Mouse (Mus musculus): ENCODE results near the gene Dus3l. TPM values are rescaled to one million over a fixed set of nuclear protein-coding genes. Genes with fewer than 3 reads are reported as not detected.

Gene Dus3l
- 36.6 and 42.3 TPM in 2 replicates for polyA plus RNA-seq (2014; fragmentation: Nextera tagmentation; extraction: Ambion mirVana)

GRCm38 (mm10) chr17:56764474-56765354 lies at the start of gene Dus3l:
TSS of gene Dus3l (plus strand) at chr17:56764757.
- peak within 1 kb of the TSS; percentile 63 for H3K4me3 ChIP-seq (ENCODE audit: low read depth, low read length)
- DNase-seq (ENCODE audit: low spot score) (peak; percentile 87), ATAC-seq (ENCODE audit: insufficient read depth, low FRiP score, low TSS enrichment) (peak; percentile 76)
- peak within 1 kb of the TSS; percentile 42 for H3K4me2 ChIP-seq (ENCODE audit: low read depth)
- peaks cover 14% of the 10 kb centered on the region for H3K36me3 ChIP-seq (ENCODE audit: control insufficient read depth, insufficient read depth, low read length)
- WGBS = 2% methylated on average over 56 of the region's 58 CpGs
- H3K27ac ChIP-seq (ENCODE audit: low read depth, low read length) = peak within 1 kb of the TSS; percentile 84
- H3K27me3 ChIP-seq (ENCODE audit: control insufficient read depth, insufficient read depth, low read length) = no peaks in the 10 kb centered on the region
- H3K4me1 ChIP-seq (ENCODE audit: control insufficient read depth, insufficient read depth, low read length) = 0 out of 2 replicates have a peak, but pooled peaks cover 6% of the 10 kb centered on the region
- H3K9me3 ChIP-seq (ENCODE audit: control insufficient read depth, low read length) = no peaks in the 10 kb centered on the region
- H3K9ac ChIP-seq (ENCODE audit: low read length) = peak within 1 kb of the TSS; percentile 66

GRCm38 (mm10) chr17:56715360-56715759 lies 49.2 kb upstream of the Dus3l start:
- H3K9me3 ChIP-seq (ENCODE audit: control insufficient read depth, low read length) = no peaks in the 10 kb centered on the region
- no peak overlapping the region for H3K27ac ChIP-seq (ENCODE audit: low read depth, low read length)
- H3K4me2 ChIP-seq (ENCODE audit: low read depth) = no peak overlapping the region
- H3K36me3 ChIP-seq (ENCODE audit: control insufficient read depth, insufficient read depth, low read length) = peaks cover 11% of the 10 kb centered on the region
- H3K27me3 ChIP-seq (ENCODE audit: control insufficient read depth, insufficient read depth, low read length) = no peaks in the 10 kb centered on the region
- ATAC-seq (ENCODE audit: insufficient read depth, low FRiP score, low TSS enrichment) (no peak), DNase-seq (ENCODE audit: low spot score) (no peak)
- H3K4me3 ChIP-seq (ENCODE audit: low read depth, low read length) = 0 out of 2 replicates have a peak overlapping the region, but pooled peaks have one; percentile 4
- peak overlapping the region; percentile 29; the same call in 1 of the 2 replicates for H3K9ac ChIP-seq (ENCODE audit: low read length)
- peaks cover 10% of the 10 kb centered on the region; the same call in 1 of the 2 replicates for H3K4me1 ChIP-seq (ENCODE audit: control insufficient read depth, insufficient read depth, low read length)
- 60% methylated on average over 11 of the region's 11 CpGs for WGBS

- no peak for ATAC-seq (ENCODE audit: insufficient read depth, low FRiP score, low TSS enrichment)
- H3K27ac ChIP-seq (ENCODE audit: low read depth, low read length) = peak overlapping the region; percentile 39; the same call in 1 of the 2 replicates
These were observed 48.5 kb upstream of the Dus3l start for GRCm38 (mm10) chr17:56715914-56716654.

GRCm38 (mm10) chr17:56716655-56717362 lies 47.7 kb upstream of the Dus3l start:
- peak; percentile 92 for ATAC-seq (ENCODE audit: insufficient read depth, low FRiP score, low TSS enrichment)
- H3K9ac ChIP-seq (ENCODE audit: low read length) = peak overlapping the region; percentile 65
- WGBS = under 1% methylated on average over 55 of the region's 55 CpGs
- H3K4me1 ChIP-seq (ENCODE audit: control insufficient read depth, insufficient read depth, low read length) = peaks cover 10% of the 10 kb centered on the region; the same call in 1 of the 2 replicates
- peak; percentile 99 for DNase-seq (ENCODE audit: low spot score)
- H3K4me3 ChIP-seq (ENCODE audit: low read depth, low read length) = peak overlapping the region; percentile 82
- no peaks in the 10 kb centered on the region for H3K9me3 ChIP-seq (ENCODE audit: control insufficient read depth, low read length)
- H3K36me3 ChIP-seq (ENCODE audit: control insufficient read depth, insufficient read depth, low read length) = peaks cover 2% of the 10 kb centered on the region
- peak overlapping the region; percentile 46; the same call in 1 of the 2 replicates for H3K27ac ChIP-seq (ENCODE audit: low read depth, low read length)
- H3K4me2 ChIP-seq (ENCODE audit: low read depth) = peak overlapping the region; percentile 72
- no peaks in the 10 kb centered on the region for H3K27me3 ChIP-seq (ENCODE audit: control insufficient read depth, insufficient read depth, low read length)

More at GRCm38 (mm10) chr17:56715914-56716654, 48.5 kb upstream of the Dus3l start:
- peaks cover 10% of the 10 kb centered on the region; the same call in 1 of the 2 replicates for H3K4me1 ChIP-seq (ENCODE audit: control insufficient read depth, insufficient read depth, low read length)
- H3K4me3 ChIP-seq (ENCODE audit: low read depth, low read length) = peak overlapping the region; percentile 82
- peak overlapping the region; percentile 65 for H3K9ac ChIP-seq (ENCODE audit: low read length)
- no peak for DNase-seq (ENCODE audit: low spot score)
- H3K27me3 ChIP-seq (ENCODE audit: control insufficient read depth, insufficient read depth, low read length) = no peaks in the 10 kb centered on the region
- 26% methylated on average over 22 of the region's 22 CpGs for WGBS
- H3K9me3 ChIP-seq (ENCODE audit: control insufficient read depth, low read length) = no peaks in the 10 kb centered on the region
- peak overlapping the region; percentile 72 for H3K4me2 ChIP-seq (ENCODE audit: low read depth)
- H3K36me3 ChIP-seq (ENCODE audit: control insufficient read depth, insufficient read depth, low read length) = peaks cover 4% of the 10 kb centered on the region

- peak; percentile 99 for DNase-seq (ENCODE audit: low spot score)
- H3K27ac ChIP-seq (ENCODE audit: low read depth, low read length) = peak within 1 kb of the TSS; percentile 73
- H3K9ac ChIP-seq (ENCODE audit: low read length) = peak within 1 kb of the TSS; percentile 90
- H3K36me3 ChIP-seq (ENCODE audit: control insufficient read depth, insufficient read depth, low read length) = peaks cover 2% of the 10 kb centered on the region
- H3K4me1 ChIP-seq (ENCODE audit: control insufficient read depth, insufficient read depth, low read length) = peaks cover 10% of the 10 kb centered on the region; the same call in 1 of the 2 replicates
- no peaks in the 10 kb centered on the region for H3K27me3 ChIP-seq (ENCODE audit: control insufficient read depth, insufficient read depth, low read length)
- peak; percentile 78 for ATAC-seq (ENCODE audit: insufficient read depth, low FRiP score, low TSS enrichment)
- peak within 1 kb of the TSS; percentile 72 for H3K4me2 ChIP-seq (ENCODE audit: low read depth)
- H3K4me3 ChIP-seq (ENCODE audit: low read depth, low read length) = peak within 1 kb of the TSS; percentile 82
- under 1% methylated on average over 59 of the region's 59 CpGs for WGBS
- H3K9me3 ChIP-seq (ENCODE audit: control insufficient read depth, low read length) = no peaks in the 10 kb centered on the region
These were observed 47.0 kb upstream of the Dus3l start, which contains the start of the genes Ndufa11 and Vmac for GRCm38 (mm10) chr17:56717363-56718058. TSS of gene Ndufa11 (plus strand) at chr17:56717767. TSS of gene Vmac (minus strand) at chr17:56718022.

GRCm38 (mm10) chr17:56722441-56722840 lies 42.1 kb upstream of the Dus3l start:
- H3K36me3 ChIP-seq (ENCODE audit: control insufficient read depth, insufficient read depth, low read length) = peaks cover 6% of the 10 kb centered on the region
- H3K27me3 ChIP-seq (ENCODE audit: control insufficient read depth, insufficient read depth, low read length) = no peaks in the 10 kb centered on the region
- no peaks in the 10 kb centered on the region for H3K9me3 ChIP-seq (ENCODE audit: control insufficient read depth, low read length)
- H3K4me2 ChIP-seq (ENCODE audit: low read depth) = no peak overlapping the region
- H3K4me1 ChIP-seq (ENCODE audit: control insufficient read depth, insufficient read depth, low read length) = peaks cover 4% of the 10 kb centered on the region
- 41% methylated on average over 5 of the region's 5 CpGs for WGBS
- no peak overlapping the region for H3K9ac ChIP-seq (ENCODE audit: low read length)
- no peak overlapping the region for H3K27ac ChIP-seq (ENCODE audit: low read depth, low read length)
- no peak for DNase-seq (ENCODE audit: low spot score)
- no peak overlapping the region for H3K4me3 ChIP-seq (ENCODE audit: low read depth, low read length)
- no peak for ATAC-seq (ENCODE audit: insufficient read depth, low FRiP score, low TSS enrichment)

GRCm38 (mm10) chr17:56723419-56724161 lies 41.0 kb upstream of the Dus3l start:
- DNase-seq (ENCODE audit: low spot score) (no peak), ATAC-seq (ENCODE audit: insufficient read depth, low FRiP score, low TSS enrichment) (no peak)
- Histone ChIP-seq H3K9me3 (ENCODE audit: control insufficient read depth, low read length) (no peaks in the 10 kb centered on the region), H3K4me3 (ENCODE audit: low read depth, low read length) (no peak overlapping the region), H3K27ac (ENCODE audit: low read depth, low read length) (no peak overlapping the region), H3K27me3 (ENCODE audit: control insufficient read depth, insufficient read depth, low read length) (no peaks in the 10 kb centered on the region), H3K4me2 (ENCODE audit: low read depth) (no peak overlapping the region), H3K4me1 (ENCODE audit: control insufficient read depth, insufficient read depth, low read length) (peaks cover 3% of the 10 kb centered on the region), H3K9ac (ENCODE audit: low read length) (no peak overlapping the region), H3K36me3 (ENCODE audit: control insufficient read depth, insufficient read depth, low read length) (peaks cover 6% of the 10 kb centered on the region)
- 88% methylated on average over 11 of the region's 11 CpGs for WGBS

Data from neural tube, embryonic 11.5 days (tissue).